Mouse (Mus musculus) layer of hippocampus, postnatal 36 days (tissue): ENCODE measurements around the gene Prpf4b. TPM values are rescaled to one million over a fixed set of nuclear protein-coding genes. Genes with fewer than 3 reads are reported as not detected.
"Not testable (repeated sequence)": the region's sequence is repeated elsewhere in the genome, so short reads cannot be mapped to it uniquely, and the experiment has no call there.

Experiments
- DNase-seq, 2 experiments: peaks; one replicate each; pipeline ENCODE4 v3.0.0; 2022
- total RNA-seq, 2 experiments: library from RNA; stranded (reverse); gene quantifications; 2 replicates each; pipeline ENCODE4 v1.2.3; 2021

The Prpf4b gene
- total RNA-seq, 2 experiments from 2014 or later = 88.7 to 116 TPM

DNA sequence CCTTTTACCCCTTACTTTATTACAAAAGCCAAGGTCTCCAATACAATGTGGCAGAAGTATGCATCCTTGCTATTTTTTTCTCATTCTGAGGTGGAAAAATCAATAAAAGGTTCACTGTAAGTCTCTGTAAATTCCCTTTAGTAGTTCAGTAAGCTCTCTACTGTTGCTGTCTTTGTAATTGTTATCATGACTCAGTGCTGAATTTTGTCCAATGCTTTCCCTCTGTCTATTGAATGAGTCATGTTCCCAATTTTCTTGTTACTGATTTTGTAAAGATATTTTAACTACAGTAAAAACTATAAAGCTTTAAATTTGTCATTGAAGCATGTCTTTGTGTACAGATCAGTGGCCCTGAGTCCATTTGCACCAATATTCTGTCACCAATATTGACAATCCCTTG lies 67.3 kb downstream of the Prpf4b start:
- no peak for DNase-seq

DNA sequence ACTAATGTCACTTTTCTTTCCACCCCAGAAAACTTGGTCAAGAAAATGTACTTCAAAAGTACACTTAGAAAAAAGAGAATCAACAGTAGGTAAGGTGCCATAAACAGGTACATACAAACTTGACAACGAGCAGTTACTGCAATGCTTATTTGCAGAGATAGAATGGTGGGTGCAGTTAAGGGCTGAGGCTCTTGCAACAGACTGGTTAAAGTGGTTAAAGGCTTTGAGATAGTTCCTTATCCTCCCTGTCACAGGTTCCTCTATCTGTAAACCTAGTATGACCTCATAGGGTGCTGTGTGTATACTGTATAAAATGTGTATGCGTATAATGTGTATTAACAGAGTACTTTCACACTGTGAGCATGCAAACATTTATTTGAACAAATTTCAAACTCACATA lies 76.3 kb downstream of the Prpf4b start:
- not testable (repeated sequence) for DNase-seq

Other genes starting within 250 kb of the Prpf4b start
- 10 to 100 TPM; 17.7 to 18.3 TPM for gene Pxdc1, start 221.8 kb upstream of the Prpf4b start, total RNA-seq
- gene Fam50b, start 140.5 kb upstream of the Prpf4b start, total RNA-seq = not detected
- gene Fam217a, start 49.0 kb downstream of the Prpf4b start, total RNA-seq = under 1 TPM; 0.48 to 0.70 TPM
- gene 4933417A18Rik, start 49.1 kb downstream of the Prpf4b start, total RNA-seq = not detected
- under 1 TPM; 0.37 to 0.48 TPM for gene Eci3, start 88.5 kb downstream of the Prpf4b start, total RNA-seq
- 10 to 100 TPM; 42.7 to 49.5 TPM for gene Eci2, start 151.8 kb downstream of the Prpf4b start, total RNA-seq